Mouse (Mus musculus): ENCODE measurements at regions not wholly inside any gene's neighbourhood (a gene's known extent, or its start where the extent isn't known, plus 50 kb on each side); places are given as distances from the start of the nearest gene placed in this dataset.

- Histone ChIP-seq H3K4me1 (ENCODE audit: control insufficient read depth, insufficient read depth, low read length) (no peaks in the 10 kb centered on the region), H3K4me2 (replicated peaks; ENCODE audit: low read depth, low read length, severe bottlenecking) (no peak overlapping the region), H3K27ac (replicated peaks; ENCODE audit: low read depth, low read length) (no peak overlapping the region), H3K36me3 (ENCODE audit: control insufficient read depth, insufficient read depth, low read length) (no peaks in the 10 kb centered on the region), H3K9ac (ENCODE audit: low read depth, low read length, severe bottlenecking) (no peak overlapping the region), H3K27me3 (ENCODE audit: control insufficient read depth, insufficient read depth, low read length) (no peaks in the 10 kb centered on the region), H3K9me3 (ENCODE audit: control insufficient read depth, low read length) (no peaks in the 10 kb centered on the region), H3K4me3 (replicated peaks; ENCODE audit: low read length) (no peak overlapping the region)
- peak; percentile 75 for DNase-seq (ENCODE audit: low spot score)
- TF ChIP-seq POLR2A (IDR thresholded peaks at IDR 0.05; ENCODE audit: borderline replicate concordance, extremely low read depth, insufficient read depth, insufficient read length), result no peak
- ATAC-seq (ENCODE audit: low FRiP score, low read depth), result peak; percentile 34; the same call in 1 of the 2 replicates
- 67% methylated on average over 6 of the region's 6 CpGs for WGBS
Observed at GRCm38 (mm10) chr4:142845066-142845696, 367.6 kb downstream of the Prdm2 start.

- Histone ChIP-seq H3K36me3 (ENCODE audit: control insufficient read depth, insufficient read depth, low read length) (no peaks in the 10 kb centered on the region), H3K27ac (replicated peaks; ENCODE audit: low read depth, low read length) (no peak overlapping the region), H3K4me3 (replicated peaks; ENCODE audit: low read length) (no peak overlapping the region), H3K4me1 (ENCODE audit: control insufficient read depth, insufficient read depth, low read length) (peaks cover 4% of the 10 kb centered on the region), H3K9ac (ENCODE audit: low read depth, low read length, severe bottlenecking) (no peak overlapping the region), H3K4me2 (replicated peaks; ENCODE audit: low read depth, low read length, severe bottlenecking) (no peak overlapping the region), H3K27me3 (ENCODE audit: control insufficient read depth, insufficient read depth, low read length) (no peaks in the 10 kb centered on the region), H3K9me3 (ENCODE audit: control insufficient read depth, low read length) (no peaks in the 10 kb centered on the region)
- no peak for ATAC-seq (ENCODE audit: low FRiP score, low read depth)
- 33% methylated on average over 4 of the region's 4 CpGs for WGBS
- no peak for DNase-seq (ENCODE audit: low spot score)
- no peak for TF ChIP-seq POLR2A (IDR thresholded peaks at IDR 0.05; ENCODE audit: borderline replicate concordance, extremely low read depth, insufficient read depth, insufficient read length)
Observed at GRCm38 (mm10) chr4:142839540-142839939, 373.3 kb downstream of the Prdm2 start.

- DNase-seq (ENCODE audit: low spot score) (no peak), ATAC-seq (ENCODE audit: low FRiP score, low read depth) (no peak)
- Histone ChIP-seq H3K36me3 (ENCODE audit: control insufficient read depth, insufficient read depth, low read length) (no peaks in the 10 kb centered on the region), H3K4me3 (replicated peaks; ENCODE audit: low read length) (no peak overlapping the region), H3K27ac (replicated peaks; ENCODE audit: low read depth, low read length) (no peak overlapping the region), H3K9ac (ENCODE audit: low read depth, low read length, severe bottlenecking) (no peak overlapping the region), H3K4me2 (replicated peaks; ENCODE audit: low read depth, low read length, severe bottlenecking) (no peak overlapping the region), H3K9me3 (ENCODE audit: control insufficient read depth, low read length) (no peaks in the 10 kb centered on the region), H3K27me3 (ENCODE audit: control insufficient read depth, insufficient read depth, low read length) (no peaks in the 10 kb centered on the region), H3K4me1 (ENCODE audit: control insufficient read depth, insufficient read depth, low read length) (peaks cover 4% of the 10 kb centered on the region)
- 53% methylated on average over 4 of the region's 4 CpGs for WGBS
- no peak for TF ChIP-seq POLR2A (IDR thresholded peaks at IDR 0.05; ENCODE audit: borderline replicate concordance, extremely low read depth, insufficient read depth, insufficient read length)
Observed at GRCm38 (mm10) chr4:142838363-142838964, 374.3 kb downstream of the Prdm2 start.

GRCm38 (mm10) chr4:142837636-142838035 is 375.2 kb downstream of the Prdm2 start:
- ATAC-seq (ENCODE audit: low FRiP score, low read depth) (no peak), DNase-seq (ENCODE audit: low spot score) (no peak)
- no peak overlapping the region for H3K9ac ChIP-seq (ENCODE audit: low read depth, low read length, severe bottlenecking)
- no peaks in the 10 kb centered on the region for H3K9me3 ChIP-seq (ENCODE audit: control insufficient read depth, low read length)
- H3K4me1 ChIP-seq (ENCODE audit: control insufficient read depth, insufficient read depth, low read length), result peaks cover 4% of the 10 kb centered on the region
- H3K36me3 ChIP-seq (ENCODE audit: control insufficient read depth, insufficient read depth, low read length), result no peaks in the 10 kb centered on the region
- H3K4me3 ChIP-seq (replicated peaks; ENCODE audit: low read length), result no peak overlapping the region
- H3K27me3 ChIP-seq (ENCODE audit: control insufficient read depth, insufficient read depth, low read length), result no peaks in the 10 kb centered on the region
- no peak for TF ChIP-seq POLR2A (IDR thresholded peaks at IDR 0.05; ENCODE audit: borderline replicate concordance, extremely low read depth, insufficient read depth, insufficient read length)
- H3K27ac ChIP-seq (replicated peaks; ENCODE audit: low read depth, low read length), result no peak overlapping the region
- no peak overlapping the region for H3K4me2 ChIP-seq (replicated peaks; ENCODE audit: low read depth, low read length, severe bottlenecking)
- 86% methylated on average over 4 of the region's 4 CpGs for WGBS

GRCm38 (mm10) chr4:142829711-142830110 is 383.1 kb downstream of the Prdm2 start:
- Histone ChIP-seq H3K36me3 (ENCODE audit: control insufficient read depth, insufficient read depth, low read length) (no peaks in the 10 kb centered on the region), H3K4me3 (replicated peaks; ENCODE audit: low read length) (no peak overlapping the region), H3K4me2 (replicated peaks; ENCODE audit: low read depth, low read length, severe bottlenecking) (no peak overlapping the region), H3K9me3 (ENCODE audit: control insufficient read depth, low read length) (no peaks in the 10 kb centered on the region), H3K9ac (ENCODE audit: low read depth, low read length, severe bottlenecking) (no peak overlapping the region), H3K27ac (replicated peaks; ENCODE audit: low read depth, low read length) (no peak overlapping the region), H3K4me1 (ENCODE audit: control insufficient read depth, insufficient read depth, low read length) (peaks cover 12% of the 10 kb centered on the region; the same call in 1 of the 2 replicates), H3K27me3 (ENCODE audit: control insufficient read depth, insufficient read depth, low read length) (no peaks in the 10 kb centered on the region)
- TF ChIP-seq POLR2A (IDR thresholded peaks at IDR 0.05; ENCODE audit: borderline replicate concordance, extremely low read depth, insufficient read depth, insufficient read length), result no peak
- no peak for ATAC-seq (ENCODE audit: low FRiP score, low read depth)
- DNase-seq (ENCODE audit: low spot score), result no peak
- WGBS, result 84% methylated on average over 7 of the region's 7 CpGs
